Mouse (Mus musculus): Measurements from ENCODE around the gene Mettl7a1. TPM values are rescaled to one million over a fixed set of nuclear protein-coding genes. Genes with fewer than 3 reads are reported as not detected.
"Not testable (repeated sequence)": the region's sequence is repeated elsewhere in the genome, so short reads cannot be mapped to it uniquely, and the experiment has no call there.

Gene Mettl7a1
- 15.5 and 19.0 TPM in 2 replicates for polyA plus RNA-seq (2015; fragmentation: Nextera tagmentation; extraction: Ambion mirVana)

- ATAC-seq (ENCODE audit: low FRiP score, low TSS enrichment) = peak; percentile 86
- Histone ChIP-seq H3K4me2 (replicated peaks; ENCODE audit: low read depth, low read length) (peak within 1 kb of the TSS; percentile 77), H3K27ac (ENCODE audit: low read length) (peak within 1 kb of the TSS; percentile 92), H3K27me3 (ENCODE audit: insufficient read depth, low read length) (no peaks in the 10 kb centered on the region), H3K4me1 (ENCODE audit: insufficient read depth, low read length) (peaks cover 8% of the 10 kb centered on the region; the same call in 1 of the 2 replicates), H3K9me3 (ENCODE audit: low read length) (no peaks in the 10 kb centered on the region), H3K9ac (replicated peaks; ENCODE audit: low read length) (peak within 1 kb of the TSS; percentile 71), H3K36me3 (ENCODE audit: insufficient read depth, low read length) (no peaks in the 10 kb centered on the region), H3K4me3 (ENCODE audit: low read length) (peak within 1 kb of the TSS; percentile 59)
- 4% methylated on average over 20 of the region's 30 CpGs for WGBS
Observed at GRCm38 (mm10) chr15:100304019-100304991, at the start of gene Mettl7a1. TSS of gene Mettl7a1 (plus strand) at chr15:100304140.

- peaks cover 66% of the 10 kb centered on the region for H3K36me3 ChIP-seq (ENCODE audit: insufficient read depth, low read length)
- H3K4me1 ChIP-seq (ENCODE audit: insufficient read depth, low read length) = no peaks in the 10 kb centered on the region
- no peaks in the 10 kb centered on the region for H3K27me3 ChIP-seq (ENCODE audit: insufficient read depth, low read length)
- no peaks in the 10 kb centered on the region for H3K9me3 ChIP-seq (ENCODE audit: low read length)
- H3K27ac ChIP-seq (ENCODE audit: low read length) = no peak overlapping the region
- WGBS = 85% methylated on average over 6 of the region's 6 CpGs
- ATAC-seq (ENCODE audit: low FRiP score, low TSS enrichment) = no peak
- no peak overlapping the region for H3K9ac ChIP-seq (replicated peaks; ENCODE audit: low read length)
- H3K4me3 ChIP-seq (ENCODE audit: low read length) = no peak overlapping the region
- no peak overlapping the region for H3K4me2 ChIP-seq (replicated peaks; ENCODE audit: low read depth, low read length)
Observed at GRCm38 (mm10) chr15:100256386-100256785, 47.6 kb upstream of the Mettl7a1 start.

GRCm38 (mm10) chr15:100257305-100257704, 46.6 kb upstream of the Mettl7a1 start:
- ATAC-seq (ENCODE audit: low FRiP score, low TSS enrichment) = no peak
- Histone ChIP-seq H3K27ac (ENCODE audit: low read length) (no peak overlapping the region), H3K9me3 (ENCODE audit: low read length) (no peaks in the 10 kb centered on the region), H3K4me3 (ENCODE audit: low read length) (no peak overlapping the region), H3K4me1 (ENCODE audit: insufficient read depth, low read length) (no peaks in the 10 kb centered on the region), H3K36me3 (ENCODE audit: insufficient read depth, low read length) (peaks cover 61% of the 10 kb centered on the region), H3K4me2 (replicated peaks; ENCODE audit: low read depth, low read length) (no peak overlapping the region), H3K27me3 (ENCODE audit: insufficient read depth, low read length) (no peaks in the 10 kb centered on the region), H3K9ac (replicated peaks; ENCODE audit: low read length) (no peak overlapping the region)
- WGBS = 90% methylated on average over 5 of the region's 5 CpGs

- Histone ChIP-seq H3K27me3 (ENCODE audit: insufficient read depth, low read length) (no peaks in the 10 kb centered on the region), H3K4me1 (ENCODE audit: insufficient read depth, low read length) (no peaks in the 10 kb centered on the region), H3K9ac (replicated peaks; ENCODE audit: low read length) (no peak overlapping the region), H3K27ac (ENCODE audit: low read length) (no peak overlapping the region), H3K36me3 (ENCODE audit: insufficient read depth, low read length) (peaks cover 51% of the 10 kb centered on the region), H3K4me2 (replicated peaks; ENCODE audit: low read depth, low read length) (no peak overlapping the region), H3K4me3 (ENCODE audit: low read length) (no peak overlapping the region), H3K9me3 (ENCODE audit: low read length) (no peaks in the 10 kb centered on the region)
- no peak for ATAC-seq (ENCODE audit: low FRiP score, low TSS enrichment)
- WGBS = 96% methylated on average over 7 of the region's 7 CpGs
Observed at GRCm38 (mm10) chr15:100258646-100259425, 45.1 kb upstream of the Mettl7a1 start.

- not testable (repeated sequence) for H3K27me3 ChIP-seq (ENCODE audit: insufficient read depth, low read length); H3K4me3 ChIP-seq (ENCODE audit: low read length); H3K27ac ChIP-seq (ENCODE audit: low read length); H3K9ac ChIP-seq (replicated peaks; ENCODE audit: low read length); H3K9me3 ChIP-seq (ENCODE audit: low read length); ATAC-seq (ENCODE audit: low FRiP score, low TSS enrichment); H3K4me1 ChIP-seq (ENCODE audit: insufficient read depth, low read length); H3K4me2 ChIP-seq (replicated peaks; ENCODE audit: low read depth, low read length)
- WGBS = 91% methylated on average over 7 of the region's 7 CpGs
- peaks cover 36% of the 10 kb centered on the region for H3K36me3 ChIP-seq (ENCODE audit: insufficient read depth, low read length)
Observed at GRCm38 (mm10) chr15:100260351-100260750, 43.6 kb upstream of the Mettl7a1 start.

GRCm38 (mm10) chr15:100263246-100263905, 40.6 kb upstream of the Mettl7a1 start:
- WGBS = 25% methylated on average over 4 of the region's 4 CpGs
- Histone ChIP-seq H3K9me3 (ENCODE audit: low read length) (no peaks in the 10 kb centered on the region), H3K4me2 (replicated peaks; ENCODE audit: low read depth, low read length) (no peak overlapping the region), H3K4me3 (ENCODE audit: low read length) (no peak overlapping the region), H3K27ac (ENCODE audit: low read length) (no peak overlapping the region), H3K4me1 (ENCODE audit: insufficient read depth, low read length) (no peaks in the 10 kb centered on the region), H3K27me3 (ENCODE audit: insufficient read depth, low read length) (no peaks in the 10 kb centered on the region), H3K36me3 (ENCODE audit: insufficient read depth, low read length) (peaks cover 11% of the 10 kb centered on the region), H3K9ac (replicated peaks; ENCODE audit: low read length) (no peak overlapping the region)
- ATAC-seq (ENCODE audit: low FRiP score, low TSS enrichment) = no peak

GRCm38 (mm10) chr15:100265586-100266325, 38.2 kb upstream of the Mettl7a1 start:
- Histone ChIP-seq H3K9me3 (ENCODE audit: low read length) (no peaks in the 10 kb centered on the region), H3K36me3 (ENCODE audit: insufficient read depth, low read length) (0 out of 2 replicates have a peak, but pooled peaks cover 6% of the 10 kb centered on the region), H3K9ac (replicated peaks; ENCODE audit: low read length) (no peak overlapping the region), H3K4me1 (ENCODE audit: insufficient read depth, low read length) (no peaks in the 10 kb centered on the region), H3K27ac (ENCODE audit: low read length) (no peak overlapping the region), H3K4me3 (ENCODE audit: low read length) (no peak overlapping the region), H3K27me3 (ENCODE audit: insufficient read depth, low read length) (no peaks in the 10 kb centered on the region), H3K4me2 (replicated peaks; ENCODE audit: low read depth, low read length) (no peak overlapping the region)
- ATAC-seq (ENCODE audit: low FRiP score, low TSS enrichment) = no peak
- WGBS = 84% methylated on average over 4 of the region's 5 CpGs

GRCm38 (mm10) chr15:100268916-100269315, 35.0 kb upstream of the Mettl7a1 start:
- Histone ChIP-seq H3K9ac (replicated peaks; ENCODE audit: low read length) (no peak overlapping the region), H3K9me3 (ENCODE audit: low read length) (peaks cover 3% of the 10 kb centered on the region; the same call in 1 of the 2 replicates), H3K36me3 (ENCODE audit: insufficient read depth, low read length) (no peaks in the 10 kb centered on the region), H3K4me2 (replicated peaks; ENCODE audit: low read depth, low read length) (no peak overlapping the region), H3K27me3 (ENCODE audit: insufficient read depth, low read length) (no peaks in the 10 kb centered on the region), H3K27ac (ENCODE audit: low read length) (no peak overlapping the region), H3K4me3 (ENCODE audit: low read length) (no peak overlapping the region), H3K4me1 (ENCODE audit: insufficient read depth, low read length) (no peaks in the 10 kb centered on the region)
- no peak for ATAC-seq (ENCODE audit: low FRiP score, low TSS enrichment)
- 79% methylated on average over 2 of the region's 2 CpGs for WGBS

GRCm38 (mm10) chr15:100269776-100270175, 34.2 kb upstream of the Mettl7a1 start:
- Histone ChIP-seq H3K4me1 (ENCODE audit: insufficient read depth, low read length) (no peaks in the 10 kb centered on the region), H3K4me2 (replicated peaks; ENCODE audit: low read depth, low read length) (no peak overlapping the region), H3K9me3 (ENCODE audit: low read length) (peaks cover 3% of the 10 kb centered on the region; the same call in 1 of the 2 replicates), H3K4me3 (ENCODE audit: low read length) (no peak overlapping the region), H3K9ac (replicated peaks; ENCODE audit: low read length) (no peak overlapping the region), H3K27me3 (ENCODE audit: insufficient read depth, low read length) (no peaks in the 10 kb centered on the region), H3K36me3 (ENCODE audit: insufficient read depth, low read length) (no peaks in the 10 kb centered on the region), H3K27ac (ENCODE audit: low read length) (no peak overlapping the region)
- 30% methylated on average over 9 of the region's 9 CpGs for WGBS
- ATAC-seq (ENCODE audit: low FRiP score, low TSS enrichment) = no peak

Measured in kidney, embryonic 16.5 days (tissue).